Mouse (Mus musculus) CH12.LX (cell line): ENCODE measurements around the gene Epsti1. TPM values are rescaled to one million over a fixed set of nuclear protein-coding genes. Genes with fewer than 3 reads are reported as not detected.
A peak's percentile ranks its signal among the peaks of the same experiment; 100 is the strongest.

Experiments
- DNase-seq: peaks from one replicate; pipeline ENCODE4 v3.0.0-alpha.2; 2013; ENCODE audit errors: extremely low read depth
- H3K27ac ChIP-seq: 2 replicates; pipeline ENCODE4 v1.5.1; 2012; ENCODE audit warnings: low read depth, mild to moderate bottlenecking, control low read depth, moderate library complexity; ENCODE audit not compliant: insufficient read depth
- H3K27me3 ChIP-seq: replicated peaks from 2 replicates; pipeline ENCODE3; 2012; ENCODE audit warnings: inconsistent platforms
- H3K36me3 ChIP-seq, 2 experiments: replicated peaks in 1 of 2; 2 replicates each; pipeline versions ENCODE3 to v1.6.1; 2012; ENCODE audit warnings: inconsistent platforms in 1 of 2, low read length in 1 of 2, mild to moderate bottlenecking in 1 of 2, mixed read lengths in 1 of 2, moderate library complexity in 1 of 2; ENCODE audit not compliant: control insufficient read depth in 1 of 2, insufficient read depth in 1 of 2
- H3K4me1 ChIP-seq, 2 experiments: 2 replicates each; pipeline ENCODE4 v1.6.1; 2012; ENCODE audit warnings: inconsistent platforms in 1 of 2, moderate library complexity in 1 of 2; ENCODE audit not compliant: insufficient read depth in 2 of 2, control insufficient read depth in 1 of 2
- H3K4me2 ChIP-seq: 2 replicates; pipeline ENCODE4 v1.6.1; 2012; ENCODE audit warnings: low read depth, mild to moderate bottlenecking, control low read depth; ENCODE audit not compliant: poor library complexity, insufficient read depth, severe bottlenecking
- H3K4me3 ChIP-seq, 3 experiments: fragments of 150-350 bp in 1 of 3; sonication (generic) in 1 of 3; replicated peaks in 1 of 3; 2 replicates each; pipeline versions ENCODE3 to v1.5.1; 2011 to 2012; ENCODE audit warnings: low read depth in 2 of 3, low read length in 2 of 3, mild to moderate bottlenecking in 2 of 3, moderate library complexity in 2 of 3, control low read depth in 1 of 3, improper control_type of control experiment in 1 of 3, inconsistent platforms in 1 of 3, mixed read lengths in 1 of 3; ENCODE audit not compliant: poor library complexity in 1 of 3
- H3K79me2 ChIP-seq: replicated peaks from 2 replicates; pipeline ENCODE4 v1.6.1; 2012; ENCODE audit warnings: mild to moderate bottlenecking, moderate library complexity; ENCODE audit not compliant: control insufficient read depth, poor library complexity, insufficient read depth, severe bottlenecking; ENCODE audit errors: extremely low read depth
- H3K9ac ChIP-seq: 2 replicates; pipeline ENCODE4 v1.6.1; 2012; ENCODE audit warnings: low read depth, mild to moderate bottlenecking, control low read depth, moderate library complexity; ENCODE audit not compliant: insufficient read depth
- H3K9me3 ChIP-seq: replicated peaks from 2 replicates; pipeline ENCODE3; 2012; ENCODE audit warnings: low read length, inconsistent platforms, mixed read lengths
- BHLHE40 ChIP-seq: IDR thresholded peaks from 2 replicates; pipeline ENCODE4 v1.6.1; 2011; ENCODE audit warnings: mild to moderate bottlenecking, low read depth, low read length, improper control_type of control experiment
- CHD1 ChIP-seq: IDR thresholded peaks from 2 replicates; pipeline ENCODE4 v1.6.1; 2012; ENCODE audit warnings: low read depth, low read length, improper control_type of control experiment, inconsistent platforms
- ELF1 ChIP-seq: IDR thresholded peaks from 2 replicates; pipeline ENCODE4 v1.6.1; 2014; ENCODE audit warnings: low read depth, mild to moderate bottlenecking, inconsistent platforms, low read length, improper control_type of control experiment
- EP300 ChIP-seq: IDR thresholded peaks from 2 replicates; pipeline ENCODE4 v1.6.1; 2011; ENCODE audit warnings: low read length, improper control_type of control experiment
- ETS1 ChIP-seq: conservative IDR thresholded peaks from 2 replicates; pipeline ENCODE4 v1.6.1; 2012; ENCODE audit warnings: low read depth, mild to moderate bottlenecking, inconsistent platforms, low read length, improper control_type of control experiment, moderate library complexity
- GABPA ChIP-seq: IDR thresholded peaks from 2 replicates; pipeline ENCODE4 v1.6.1; 2012; ENCODE audit warnings: low read depth, low read length, improper control_type of control experiment, inconsistent platforms; ENCODE audit not compliant: insufficient replicate concordance
- IRF4 ChIP-seq: IDR thresholded peaks from 2 replicates; pipeline ENCODE4 v1.6.1; 2014; ENCODE audit warnings: low read depth, mild to moderate bottlenecking, inconsistent platforms, low read length, improper control_type of control experiment
- JUN ChIP-seq: IDR thresholded peaks from 2 replicates; pipeline ENCODE4 v1.6.1; 2011; ENCODE audit warnings: low read depth, mild to moderate bottlenecking, low read length, improper control_type of control experiment, moderate library complexity; ENCODE audit not compliant: insufficient read depth
- JUND ChIP-seq: conservative IDR thresholded peaks from 2 replicates; pipeline ENCODE4 v1.6.1; 2011; ENCODE audit warnings: low read depth, low read length, improper control_type of control experiment
- KAT2A ChIP-seq: IDR thresholded peaks from 2 replicates; pipeline ENCODE4 v1.6.1; 2012; ENCODE audit warnings: low read length, improper control_type of control experiment, inconsistent platforms; ENCODE audit not compliant: insufficient replicate concordance
- MAFK ChIP-seq: IDR thresholded peaks from 2 replicates; pipeline ENCODE4 v1.6.1; 2011; ENCODE audit warnings: low read length, improper control_type of control experiment; ENCODE audit not compliant: insufficient replicate concordance
- MAX ChIP-seq: IDR thresholded peaks from 2 replicates; pipeline ENCODE4 v1.6.1; 2011; ENCODE audit warnings: low read length, improper control_type of control experiment
- MEF2A ChIP-seq: IDR thresholded peaks from 2 replicates; pipeline ENCODE4 v1.6.1; 2014; ENCODE audit warnings: low read depth, mild to moderate bottlenecking, inconsistent platforms, low read length, improper control_type of control experiment, borderline replicate concordance
- MYC ChIP-seq: IDR thresholded peaks from 2 replicates; pipeline ENCODE4 v1.6.1; 2011; ENCODE audit warnings: low read depth, mild to moderate bottlenecking, improper control_type of control experiment, low read length
- NELFE ChIP-seq: IDR thresholded peaks from 2 replicates; pipeline ENCODE4 v1.6.1; 2011; ENCODE audit warnings: low read depth, low read length, improper control_type of control experiment
- NRF1 ChIP-seq: IDR thresholded peaks from 2 replicates; pipeline ENCODE4 v1.6.1; 2014; ENCODE audit warnings: low read depth, mild to moderate bottlenecking, inconsistent platforms, low read length, improper control_type of control experiment, moderate library complexity
- RCOR1 ChIP-seq: conservative IDR thresholded peaks from 2 replicates; pipeline ENCODE4 v1.6.1; 2012; ENCODE audit warnings: low read depth, mild to moderate bottlenecking, inconsistent platforms, low read length, improper control_type of control experiment
- TBP ChIP-seq: conservative IDR thresholded peaks from 2 replicates; pipeline ENCODE4 v1.6.1; 2011; ENCODE audit warnings: low read depth, low read length, improper control_type of control experiment
- TCF12 ChIP-seq: IDR thresholded peaks from 2 replicates; pipeline ENCODE4 v1.6.1; 2014; ENCODE audit warnings: low read depth, mild to moderate bottlenecking, inconsistent platforms, low read length, improper control_type of control experiment
- USF2 ChIP-seq: conservative IDR thresholded peaks from 2 replicates; pipeline ENCODE4 v1.6.1; 2011; ENCODE audit warnings: low read depth, low read length, improper control_type of control experiment
- ZKSCAN1 ChIP-seq: IDR thresholded peaks from 2 replicates; pipeline ENCODE4 v1.6.1; 2012; ENCODE audit warnings: low read depth, inconsistent platforms, low read length, improper control_type of control experiment, borderline replicate concordance
- dilution Hi-C: fragments of 300-500 bp; cut with MboI; formaldehyde crosslinking; loops from 2 replicates; pipeline ENCODE4 v1.14.3; 2020; ENCODE audit warnings: low sequenced_read_pairs; ENCODE audit not compliant: extremely low pct_unique_long_range_greater_than_20kb, extremely low pct_ligation_motif_present
- in situ Hi-C: fragments of 300-500 bp; cut with MboI; formaldehyde crosslinking; loops from 3 replicates; pipeline ENCODE4 v1.14.3; 2019; ENCODE audit warnings: low sequenced_read_pairs, low pct_ligation_motif_present, low pct_unique_long_range_greater_than_20kb, mixed read lengths
- polyA plus RNA-seq: library from polyadenylated mRNA; unstranded; fragments of >175 nt; gene quantifications from 2 replicates; pipeline ENCODE4 v1.2.1, GENCODE M21; 2012; ENCODE audit warnings: low read depth; ENCODE audit not compliant: insufficient read length
- total RNA-seq, 2 experiments: library from RNA; depleted of rRNA; stranded (reverse); fragments of 300-350 nt in 1 of 2; fragments of >200 nt in 1 of 2; gene quantifications; 2 replicates each; pipeline ENCODE4 v1.2.3; 2012 to 2014

Gene Epsti1
- total and polyA plus RNA-seq, 3 experiments = 0.59 to 2.2 (median 2.2) TPM

- Histone ChIP-seq H3K27ac (no peak overlapping the region), H3K4me3 (no peak overlapping the region), H3K9me3 (no peaks in the 10 kb centered on the region), H3K36me3 (no peaks in the 10 kb centered on the region), H3K79me2 (no peaks in the 10 kb centered on the region), H3K9ac (no peak overlapping the region), H3K4me2 (no peak overlapping the region), H3K4me1 (peaks cover 0 to 31% of the 10 kb centered on the region in 2 experiments; a peak in 2 of 4 replicates), H3K27me3 (no peaks in the 10 kb centered on the region)
- in situ Hi-C loops = no loop called here
- TF ChIP-seq USF2 = no peak
- TF ChIP-seq ETS1 = no peak
- TF ChIP-seq MAX = no peak
- dilution Hi-C loops = no loop called here
- no peak for DNase-seq
Measured at GRCm38 (mm10) chr14:78038876-78039275, 134.8 kb downstream of the Epsti1 start.

DNA sequence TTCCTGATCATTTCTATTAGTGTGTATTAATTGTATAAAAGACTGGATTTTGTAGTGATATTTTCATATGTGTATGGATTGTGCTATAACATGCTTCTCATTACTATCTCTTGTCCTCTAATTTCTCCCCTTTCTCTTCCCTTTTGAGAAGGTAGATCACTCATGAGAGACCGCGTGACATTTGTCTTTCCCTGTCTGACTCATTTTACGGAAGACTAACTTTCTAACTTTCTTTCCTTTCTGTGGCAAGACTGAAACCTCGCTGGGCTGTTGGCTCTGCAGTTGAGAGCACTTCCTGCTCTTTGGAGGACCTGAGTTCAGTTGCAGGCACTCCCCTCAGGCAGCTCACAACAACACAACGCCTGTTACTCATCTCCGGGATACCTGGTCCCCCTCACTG lies 136.6 kb downstream of the Epsti1 start:
- Histone ChIP-seq H3K4me2 (no peak overlapping the region), H3K9me3 (no peaks in the 10 kb centered on the region), H3K27me3 (no peaks in the 10 kb centered on the region), H3K4me1 (peaks cover 0 to 31% of the 10 kb centered on the region in 2 experiments; a peak in 2 of 4 replicates), H3K36me3 (no peaks in the 10 kb centered on the region), H3K9ac (no peak overlapping the region), H3K4me3 (no peak overlapping the region), H3K27ac (no peak overlapping the region), H3K79me2 (no peaks in the 10 kb centered on the region)
- in situ Hi-C loops (no loop called here), dilution Hi-C loops (no loop called here)
- TF ChIP-seq JUN = peak; percentile 57
- no peak for TF ChIP-seq TBP
- TF ChIP-seq GABPA = no peak
- no peak for TF ChIP-seq ZKSCAN1
- no peak for TF ChIP-seq CHD1
- TF ChIP-seq NRF1 = no peak
- TF ChIP-seq KAT2A = no peak
- peak; percentile 55; the same call in 1 of the 2 replicates for TF ChIP-seq ELF1
- peak; percentile 65 for TF ChIP-seq ETS1
- TF ChIP-seq TCF12 = peak; percentile 19; the same call in 1 of the 2 replicates
- peak; percentile 72; the same call in 1 of the 2 replicates for TF ChIP-seq MAFK
- peak; percentile 81 for TF ChIP-seq IRF4
- TF ChIP-seq BHLHE40 = peak; percentile 84
- TF ChIP-seq MYC = 0 out of 2 replicates have a peak, but pooled peaks have one; percentile 47
- peak; percentile 87 for TF ChIP-seq EP300
- no peak for TF ChIP-seq NELFE
- TF ChIP-seq RCOR1 = 0 out of 2 replicates have a peak, but pooled peaks have one; percentile 27
- TF ChIP-seq JUND = peak; percentile 73
- peak; percentile 24; the same call in 1 of the 2 replicates for TF ChIP-seq MEF2A
- peak; percentile 86 for DNase-seq
